Mouse (Mus musculus) retina, postnatal 7 days (tissue): ENCODE data around the gene Xrcc5.

Experiments used
- DNase-seq: peaks from one replicate; pipeline ENCODE4 v3.0.0-alpha.2; 2012; ENCODE audit warnings: low read depth, low spot score

Xrcc5 gene

DNA sequence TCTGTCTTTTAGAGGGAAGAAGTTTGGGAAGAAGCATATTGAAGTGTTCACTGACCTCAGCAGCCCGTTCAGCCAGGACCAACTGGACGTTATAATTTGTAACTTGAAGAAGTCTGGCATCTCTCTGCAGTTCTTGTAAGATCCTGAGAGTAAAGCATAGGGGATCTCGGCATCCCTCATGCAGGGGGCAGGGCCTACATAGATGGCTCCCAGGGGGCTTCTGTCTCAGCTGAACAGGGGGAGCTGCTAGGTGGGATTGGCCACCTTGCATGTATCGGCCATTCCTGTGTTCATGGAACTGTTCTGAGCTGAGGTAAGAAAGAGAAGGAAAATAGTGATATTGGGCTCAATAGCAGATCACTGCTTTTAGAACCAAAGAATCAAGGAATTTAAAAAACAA lies 8.2 kb downstream of the Xrcc5 start:
- DNase-seq, result no peak

DNA sequence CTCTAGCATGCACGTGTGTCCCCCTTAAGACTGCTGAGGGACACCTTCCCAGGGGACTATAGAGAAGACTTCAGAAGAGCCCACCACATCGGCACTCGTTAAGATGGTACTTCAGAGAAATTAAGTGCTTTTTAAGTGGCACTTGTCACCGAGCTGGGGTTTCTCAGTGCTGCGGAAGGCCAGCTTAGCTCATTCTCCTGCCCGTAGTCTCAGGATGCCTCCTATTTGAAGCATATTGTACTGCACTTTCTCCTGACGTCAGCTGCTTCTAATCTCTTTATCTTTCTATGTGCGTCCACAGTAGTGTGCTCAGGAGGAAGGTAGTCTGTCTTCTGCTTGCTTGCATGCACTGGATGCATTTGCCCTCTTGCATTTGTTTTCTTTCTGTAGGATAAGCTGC lies 9.2 kb downstream of the Xrcc5 start:
- no peak for DNase-seq

DNA sequence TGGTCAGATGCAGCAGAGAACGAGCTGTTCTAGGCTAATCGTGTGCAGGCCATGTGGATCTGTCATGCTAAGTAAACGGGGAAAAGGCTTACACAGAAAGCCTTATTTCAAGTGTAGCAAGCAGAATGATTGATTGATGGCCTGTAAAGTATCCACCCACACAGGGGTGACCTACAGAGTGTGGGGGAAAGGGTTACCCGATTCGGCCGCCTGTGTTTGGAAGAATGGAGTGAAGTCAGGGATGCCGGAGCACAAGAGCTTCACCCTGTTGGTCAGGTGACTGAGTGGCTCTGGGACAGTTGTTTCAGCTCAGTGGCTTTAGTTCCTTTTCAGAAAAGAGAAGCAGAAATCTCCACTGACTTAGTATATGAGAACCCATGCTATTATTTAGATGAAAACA lies 9.7 kb downstream of the Xrcc5 start:
- no peak for DNase-seq

DNA sequence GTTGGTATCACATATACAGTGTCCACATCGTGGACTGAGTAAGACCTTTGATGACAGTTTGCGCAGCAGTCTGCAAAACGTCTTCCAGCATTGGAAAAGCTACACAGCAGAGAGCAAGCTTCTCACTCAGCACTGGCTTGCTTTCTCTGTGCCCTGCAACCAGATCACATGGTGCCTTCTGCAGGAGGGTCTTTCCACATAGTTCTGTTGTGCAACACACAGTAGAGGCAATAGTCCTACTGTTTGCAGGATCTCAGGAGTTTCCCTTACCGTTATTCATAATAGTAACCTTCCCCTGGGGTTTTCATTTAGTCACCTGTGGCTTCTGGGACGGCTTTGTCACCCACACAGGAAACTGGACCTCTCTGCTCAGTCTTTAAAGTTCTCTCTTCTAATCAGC lies 13.5 kb downstream of the Xrcc5 start:
- no peak for DNase-seq

DNA sequence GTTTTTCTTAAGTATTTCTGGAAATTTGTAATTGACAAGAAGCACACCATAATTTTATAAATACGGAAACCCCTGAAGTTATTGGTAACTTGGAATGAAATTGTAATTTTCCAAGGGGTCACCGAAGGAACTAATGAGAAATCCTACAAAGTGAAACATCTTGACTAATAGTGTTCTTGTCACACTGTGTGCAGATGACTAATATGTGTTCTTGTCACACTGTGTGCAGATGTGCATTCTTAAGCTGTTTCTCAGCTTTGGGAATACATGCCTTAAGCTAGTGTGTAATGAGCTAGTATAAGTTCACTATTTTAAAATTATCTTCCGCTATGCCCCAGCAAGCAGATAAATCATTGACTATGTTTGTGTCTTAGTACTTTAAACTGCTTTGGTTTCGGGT lies 16.0 kb downstream of the Xrcc5 start:
- DNase-seq, result no peak

DNA sequence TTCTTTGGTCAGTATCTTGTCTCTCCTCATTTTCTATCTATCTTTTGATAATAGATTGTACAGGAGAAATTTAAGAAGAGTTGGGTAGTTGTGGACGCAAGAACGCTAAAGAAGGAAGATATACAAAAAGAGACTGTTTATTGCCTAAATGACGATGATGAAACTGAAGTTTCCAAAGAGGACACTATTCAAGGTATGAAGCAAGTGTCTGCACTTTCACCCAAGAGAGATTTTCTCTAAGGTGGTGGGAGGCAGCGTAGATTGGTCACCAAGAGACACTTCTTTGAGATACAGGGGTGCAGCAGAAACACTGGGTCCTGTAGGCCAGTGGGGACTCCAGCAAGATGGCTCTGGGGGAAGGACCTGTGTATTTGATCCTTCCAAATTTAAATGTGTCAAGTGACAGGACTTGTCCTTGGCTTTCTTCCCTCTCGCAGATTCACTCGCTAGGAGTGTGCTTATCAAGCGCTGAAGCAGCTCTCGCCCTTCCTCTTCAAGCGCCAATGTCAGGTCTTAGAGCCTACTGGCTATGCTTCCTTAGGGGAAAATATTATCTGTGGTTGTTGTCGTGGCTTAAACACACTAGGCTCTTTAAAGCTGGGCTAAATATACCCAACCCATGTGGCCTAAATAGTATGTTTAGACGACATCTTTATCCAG lies 19.1 kb downstream of the Xrcc5 start:
- DNase-seq, result no peak

DNA sequence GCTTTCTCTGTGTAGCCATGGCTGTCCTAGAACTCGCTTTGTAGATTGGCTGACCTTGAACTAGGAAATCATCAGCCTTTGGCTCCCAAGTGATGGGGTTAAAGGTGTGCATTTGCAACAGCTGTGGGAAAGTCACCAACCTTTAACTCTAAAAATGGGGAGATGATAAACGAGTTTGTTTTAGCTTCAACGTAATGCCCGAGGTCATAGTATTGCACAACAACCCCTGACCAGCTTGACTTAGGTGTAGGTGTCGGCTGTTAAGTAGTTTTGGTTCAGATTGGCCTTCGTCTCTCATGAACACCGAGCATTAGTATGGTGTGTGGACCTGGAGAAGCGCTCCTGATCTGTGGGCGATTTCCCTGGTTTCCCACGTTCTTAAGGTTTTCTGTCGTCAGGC lies 27.6 kb downstream of the Xrcc5 start:
- DNase-seq, result no peak

DNA sequence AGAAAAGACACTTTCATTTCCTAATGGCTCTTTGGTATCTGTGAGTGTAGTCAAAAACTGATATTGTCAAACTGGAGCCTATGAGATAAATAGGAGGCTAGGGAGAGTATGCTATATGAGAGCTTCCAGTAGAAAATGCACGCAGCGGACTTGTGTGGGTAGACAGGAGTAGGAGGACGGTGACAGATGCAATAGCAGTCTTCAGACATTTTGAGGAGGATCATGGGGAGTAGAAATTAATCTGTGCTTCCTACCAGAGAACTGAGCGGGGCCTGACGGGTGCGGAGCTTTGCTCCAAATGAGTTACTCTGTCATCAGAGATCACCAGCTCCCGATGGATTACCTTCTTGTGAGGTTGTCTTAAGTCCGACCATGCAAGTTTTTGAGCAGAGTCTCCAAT lies 29.6 kb downstream of the Xrcc5 start:
- no peak for DNase-seq

DNA sequence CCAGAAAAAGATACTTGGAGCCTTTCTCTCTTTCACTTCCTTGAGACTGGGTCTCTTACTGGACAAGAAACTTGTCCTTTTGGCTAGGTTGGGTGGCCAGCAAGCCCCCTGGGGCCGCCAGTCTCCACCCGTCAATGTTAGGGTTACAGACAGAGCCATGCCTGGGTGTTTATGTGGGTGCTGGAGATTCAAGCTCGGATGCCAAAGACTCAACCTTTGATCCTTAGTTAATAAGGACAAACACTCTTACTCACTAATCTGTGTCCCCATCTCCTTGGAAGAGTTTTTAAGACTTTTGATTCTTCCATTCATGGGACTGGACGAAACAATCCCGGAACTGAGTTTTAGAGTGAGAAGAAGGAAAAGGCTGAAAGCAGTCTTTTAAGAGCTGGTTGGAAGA lies 31.1 kb downstream of the Xrcc5 start:
- DNase-seq, result no peak

DNA sequence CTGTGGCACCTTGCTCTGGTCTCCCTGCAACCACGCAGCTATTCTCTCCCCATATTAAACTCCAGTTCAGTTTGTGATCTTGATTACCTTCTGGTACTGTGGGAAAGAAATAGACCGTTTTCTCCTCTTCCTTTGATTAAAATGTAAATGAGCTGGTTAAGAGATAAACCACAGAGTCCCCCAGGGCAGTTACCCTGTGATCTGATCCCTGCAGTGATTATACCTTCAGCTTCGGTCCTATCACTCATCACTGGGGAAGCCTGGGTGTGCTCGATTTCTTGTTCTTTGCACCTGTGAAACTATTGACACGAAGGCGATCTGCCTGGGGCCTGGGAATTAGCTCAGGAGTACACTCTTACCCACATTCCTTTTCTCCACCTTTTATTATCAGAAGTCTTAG lies 40.7 kb downstream of the Xrcc5 start:
- no peak for DNase-seq

DNA sequence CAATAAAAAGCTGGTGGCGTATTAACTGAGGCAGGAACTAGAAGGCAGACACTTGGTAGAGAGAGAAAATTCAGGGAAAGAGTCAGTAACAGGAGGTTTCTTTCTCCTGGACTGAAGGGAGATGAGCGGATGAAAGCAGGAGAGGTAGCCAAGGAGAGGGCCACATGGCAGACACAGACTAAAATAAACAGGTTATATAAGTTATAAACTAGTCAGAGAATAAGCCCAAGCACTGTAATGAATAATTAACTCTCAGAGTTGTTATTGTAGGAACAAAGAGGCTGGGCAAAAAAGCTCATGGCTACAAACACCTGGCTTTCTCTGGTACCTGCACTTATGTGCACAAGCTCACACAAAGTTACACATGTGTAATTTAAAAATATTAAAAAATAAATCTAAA lies 47.6 kb downstream of the Xrcc5 start:
- DNase-seq, result no peak

DNA sequence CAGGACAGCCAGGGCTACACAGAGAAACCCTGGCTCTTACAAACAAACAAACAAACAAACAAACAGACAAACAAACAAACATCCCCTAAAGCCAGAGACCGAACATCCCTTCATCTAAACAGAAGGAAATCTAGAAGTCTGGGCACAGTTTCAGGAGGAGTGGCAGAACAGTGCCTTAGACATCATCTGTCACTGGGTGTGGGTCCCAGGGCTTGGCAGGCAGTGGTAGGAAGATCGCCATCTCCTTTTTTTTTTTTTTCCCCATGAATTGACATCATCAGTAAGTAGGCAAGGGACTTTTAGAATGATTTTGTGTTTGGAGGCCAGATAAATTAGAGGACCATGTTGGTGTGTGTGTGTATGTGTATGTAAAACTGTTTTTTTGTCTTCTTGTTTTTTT lies 51.0 kb downstream of the Xrcc5 start:
- DNase-seq, result no peak

DNA sequence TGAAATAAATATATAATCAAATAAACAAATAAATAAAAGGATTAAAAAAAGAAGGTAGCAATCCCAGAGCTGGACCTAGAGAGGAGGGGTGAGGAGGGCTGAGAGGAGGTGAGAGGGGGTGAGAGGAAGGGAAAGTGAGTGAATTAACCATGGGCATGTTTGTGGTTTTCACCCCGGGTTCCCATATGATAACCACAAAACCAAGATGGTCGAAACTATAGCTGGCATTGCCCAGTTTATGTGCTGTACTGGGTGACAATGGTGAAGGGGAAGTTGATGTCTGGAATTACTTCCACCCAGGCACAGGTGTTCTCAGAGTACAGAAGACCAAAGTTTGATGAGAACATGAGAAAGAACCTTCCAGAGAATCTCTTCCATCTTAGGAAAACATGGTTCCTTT lies 52.2 kb downstream of the Xrcc5 start:
- DNase-seq, result no peak

DNA sequence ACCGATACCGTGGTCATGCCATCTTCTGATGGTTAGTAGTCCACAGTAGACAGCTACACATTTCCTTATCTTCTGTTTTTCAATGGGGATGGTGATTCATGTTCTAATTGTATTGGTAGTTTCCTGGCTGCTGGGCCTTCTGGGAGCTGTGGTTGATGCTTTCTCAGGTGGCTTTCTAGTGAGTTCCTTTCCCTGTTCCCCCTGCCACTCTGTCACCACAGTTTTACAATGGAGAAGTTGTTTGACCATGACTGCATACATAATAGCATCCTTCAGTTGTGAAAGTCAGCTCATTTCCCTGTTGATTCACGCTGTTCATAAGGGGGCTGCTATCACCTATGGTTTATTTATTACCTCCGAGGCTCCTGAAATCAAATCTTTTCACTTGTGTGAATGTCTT lies 53.6 kb downstream of the Xrcc5 start:
- no peak for DNase-seq

DNA sequence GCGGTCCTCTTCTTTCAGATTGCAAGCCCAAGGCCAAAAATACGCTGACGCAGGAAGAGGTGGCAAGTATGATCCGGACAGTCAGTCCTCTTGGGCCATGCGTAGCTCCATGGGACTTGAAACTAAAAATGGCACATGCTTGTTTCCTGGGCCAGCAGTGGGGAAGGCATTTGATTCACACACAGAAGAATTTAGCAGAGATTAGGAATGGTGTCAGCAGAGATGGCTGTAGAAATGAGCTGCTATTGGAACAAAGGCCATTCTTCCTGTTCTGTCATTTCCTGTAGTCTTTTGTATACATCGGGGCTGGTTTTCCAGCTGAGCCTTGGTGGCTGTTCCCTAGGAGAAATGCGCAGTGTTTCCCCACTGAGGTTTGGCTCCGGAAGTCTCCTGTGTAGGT lies 57.4 kb downstream of the Xrcc5 start:
- DNase-seq, result no peak

DNA sequence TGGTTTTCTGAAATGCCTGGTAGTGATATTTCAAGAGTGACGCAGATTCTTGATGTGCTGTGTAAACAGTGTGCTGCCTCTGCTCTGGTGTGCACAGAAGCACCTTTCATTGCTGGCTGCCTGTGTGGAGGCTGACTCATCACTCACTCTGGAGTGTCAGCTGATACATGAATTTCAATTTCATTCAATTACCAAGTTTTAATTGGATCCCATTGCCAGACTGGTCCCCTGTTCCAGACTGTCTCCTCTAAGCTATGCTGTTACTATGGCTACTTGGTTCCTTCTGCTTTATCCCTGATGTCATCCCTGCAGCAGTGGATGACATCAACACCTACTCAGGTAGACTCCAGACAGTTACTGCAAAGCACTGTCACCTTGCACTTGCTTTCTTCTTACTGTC lies 65.3 kb downstream of the Xrcc5 start:
- no peak for DNase-seq

DNA sequence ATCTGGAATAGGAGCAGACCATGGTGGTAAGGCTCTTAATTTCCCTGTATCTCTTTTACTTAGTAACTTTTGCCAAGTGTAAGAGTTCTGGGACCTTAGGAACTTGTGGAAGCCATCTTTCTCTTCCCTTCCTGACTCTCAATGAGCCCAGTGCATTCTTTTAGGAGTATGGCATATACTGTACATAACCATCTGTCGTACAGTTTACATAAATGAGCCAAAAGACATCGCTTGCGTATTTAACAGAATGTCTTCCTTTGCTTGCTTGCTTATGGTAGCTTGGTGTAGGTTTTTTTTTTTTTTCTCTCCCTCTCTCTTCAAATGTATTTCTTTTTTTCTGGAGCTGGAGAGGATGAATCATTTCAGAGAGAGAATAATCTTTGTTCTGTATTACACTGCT lies 65.7 kb downstream of the Xrcc5 start:
- no peak for DNase-seq

DNA sequence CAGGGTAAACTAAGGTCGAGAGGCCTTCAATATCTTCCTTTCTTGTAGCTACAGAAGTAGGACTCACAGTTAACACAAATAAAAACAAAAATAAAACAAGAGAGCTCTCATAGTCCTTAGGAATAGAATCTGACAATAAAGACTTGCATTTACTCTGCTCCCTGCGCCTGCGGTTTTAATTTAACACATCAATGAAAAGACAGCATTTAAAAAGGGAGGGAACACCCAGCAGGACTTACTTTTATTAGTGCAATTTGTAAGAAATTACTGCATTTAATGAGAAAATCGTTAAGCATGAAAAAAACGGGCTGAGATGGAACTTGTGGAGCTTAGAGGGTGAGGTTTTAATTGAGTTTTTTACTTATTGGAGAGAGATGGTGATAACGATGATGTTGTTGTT lies 66.4 kb downstream of the Xrcc5 start:
- no peak for DNase-seq

DNA sequence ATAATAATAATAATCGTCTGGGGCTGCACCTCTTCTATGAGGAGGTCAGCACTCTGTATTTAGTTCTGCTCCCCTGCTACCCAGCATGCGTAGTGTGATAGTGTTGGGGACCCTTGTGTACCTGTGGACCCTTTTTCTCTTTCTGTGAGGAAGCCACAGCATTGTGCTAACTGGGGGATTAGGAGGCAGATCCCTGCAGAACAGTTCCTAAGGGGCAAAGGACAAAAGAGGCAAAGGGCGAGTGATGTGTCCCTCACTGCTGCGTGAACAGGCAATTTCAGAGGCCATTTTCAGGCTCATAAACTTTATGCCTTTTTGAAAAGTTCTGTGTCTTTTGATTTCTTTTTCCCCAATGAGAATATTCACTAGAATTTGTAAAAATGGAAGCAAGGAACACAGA lies 66.8 kb downstream of the Xrcc5 start:
- DNase-seq, result no peak

DNA sequence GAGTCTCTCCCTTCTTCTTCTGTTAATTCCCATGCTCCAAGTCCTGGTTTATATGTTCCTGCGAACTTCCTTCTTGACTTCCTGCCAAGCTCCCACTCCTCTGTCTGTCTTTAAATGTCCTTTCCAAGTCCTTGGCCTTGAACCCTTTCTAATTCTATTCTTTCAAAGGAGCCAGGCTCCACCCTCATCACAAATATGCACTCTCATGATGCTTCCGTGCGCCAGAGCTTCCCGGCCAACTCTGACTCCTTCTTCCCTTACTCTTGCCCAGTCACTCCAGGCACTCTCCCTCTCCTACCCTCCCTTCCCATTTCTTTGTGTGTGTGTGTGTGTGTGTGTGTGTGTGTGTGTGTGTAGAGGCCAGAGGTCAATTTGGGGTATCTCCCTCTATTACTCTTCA lies 70.9 kb downstream of the Xrcc5 start:
- no peak for DNase-seq

DNA sequence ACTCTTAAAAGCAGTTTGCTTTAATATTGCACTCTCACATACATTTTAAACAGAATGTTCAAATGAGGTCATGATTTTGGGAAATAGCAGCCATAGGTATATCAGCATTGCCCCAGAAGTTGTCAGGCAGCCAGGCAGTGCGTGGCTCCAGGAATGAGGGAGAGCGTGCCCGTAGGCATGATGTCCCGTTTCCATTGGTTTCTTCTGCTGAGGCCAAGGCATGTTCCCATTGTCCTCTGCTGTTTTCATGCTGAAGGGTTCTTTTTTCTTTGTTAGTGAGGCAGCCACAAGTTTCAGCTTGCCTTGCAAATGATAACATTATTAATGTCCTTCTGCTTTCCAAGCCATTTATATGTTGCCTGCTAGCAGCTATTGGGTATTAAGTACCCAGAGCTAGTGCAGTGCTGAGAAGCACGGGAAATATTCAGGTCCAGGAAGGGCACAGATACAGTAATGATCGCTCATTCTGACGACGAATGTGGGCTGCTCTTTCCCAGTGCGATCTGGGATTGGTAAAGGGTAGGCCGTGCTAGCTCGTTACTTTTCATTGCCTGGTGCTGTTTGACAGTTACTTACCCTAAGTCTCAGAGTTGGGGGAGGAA lies 72.6 kb downstream of the Xrcc5 start:
- DNase-seq, result no peak

DNA sequence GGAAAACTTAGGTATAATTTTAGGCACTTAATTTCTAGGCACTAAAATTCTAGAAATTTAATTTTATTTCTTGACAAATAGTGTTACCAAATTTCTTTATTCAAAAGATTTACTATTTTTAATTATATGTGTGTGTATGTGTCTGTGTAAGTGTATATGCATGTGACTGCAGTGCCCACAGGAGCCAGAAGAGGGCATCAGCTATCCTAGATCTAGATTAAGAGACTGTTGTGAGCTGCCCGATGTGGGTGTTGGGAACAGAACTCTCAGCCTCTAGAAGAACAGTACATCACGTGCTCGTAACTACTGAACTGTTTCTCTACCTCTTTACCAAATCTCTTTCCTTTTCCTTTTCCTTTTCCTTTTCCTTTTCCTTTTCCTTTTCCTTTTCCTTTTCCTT lies 73.3 kb downstream of the Xrcc5 start:
- DNase-seq, result no peak

DNA sequence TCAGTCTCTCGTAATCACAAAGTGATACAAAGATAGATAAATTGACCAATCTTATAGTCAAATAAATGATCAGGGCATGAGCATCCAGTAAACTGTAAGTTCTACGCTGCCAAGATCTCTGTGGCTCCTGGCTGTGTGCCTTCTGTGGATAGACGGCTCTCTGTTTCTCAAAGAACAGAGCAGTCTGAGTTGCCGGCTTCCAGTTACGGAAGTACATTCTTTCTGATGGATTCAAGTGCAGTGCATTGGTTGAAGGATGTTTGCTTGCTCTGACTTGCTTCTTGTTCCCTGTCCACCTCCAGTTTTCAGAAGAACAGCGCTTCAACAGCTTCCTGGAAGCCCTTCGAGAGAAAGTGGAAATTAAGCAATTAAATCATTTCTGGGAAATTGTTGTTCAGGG lies 75.8 kb downstream of the Xrcc5 start:
- no peak for DNase-seq

DNA sequence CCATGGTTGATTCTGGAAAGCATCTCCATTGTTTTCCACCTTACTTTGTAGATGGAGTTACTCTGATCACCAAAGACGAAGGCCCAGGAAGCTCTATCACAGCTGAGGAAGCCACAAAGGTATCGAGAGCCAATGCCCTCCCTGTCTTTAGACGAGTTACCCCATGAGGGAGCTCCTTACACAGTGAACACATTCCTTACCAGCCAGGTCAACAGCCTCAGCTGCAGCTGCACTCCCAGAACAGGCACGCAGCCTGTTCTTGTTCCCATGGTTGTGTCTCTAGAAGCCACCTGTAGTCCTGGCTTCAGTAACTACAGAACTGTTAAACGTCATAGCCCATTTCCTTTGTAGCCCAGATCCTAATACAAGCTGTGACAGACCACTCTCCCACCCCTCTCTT lies 76.4 kb downstream of the Xrcc5 start:
- DNase-seq, result no peak
